In genomic region chr17:80982976-80983375, GRCm38 (mm10) we compare ENCODE assay signal across 13 mouse cellular contexts. TPM values are rescaled to one million over a fixed set of nuclear protein-coding genes. Genes with fewer than 3 reads are reported as not detected.
DNase-seq lines count a peak whose midpoint lies in the region; ATAC-seq and TF ChIP-seq lines count a peak whose summit lies in the region.
"Had no signal": no experiment of that assay in that cellular context is flagged by ENCODE, and none has a peak within 500 bp of the region (broad histone marks: within the 10 kb centered on the region; RNA-seq: fewer than 3 reads in every experiment).

No protein-coding gene starts in this region.

- H3K4me3 ChIP-seq in layer of hippocampus, adult 2 months, result peak overlapping the region; percentile 23
- H3K4me3 ChIP-seq in forebrain, postnatal 0 days (ENCODE audit: low read depth, low read length), result no peak overlapping the region
- H3K4me3 ChIP-seq: neural tube, embryonic 12.5 days had no signal

- peaks cover 10% of the 10 kb centered on the region; the same call in 1 of the 2 replicates for H3K4me1 ChIP-seq in forebrain, postnatal 0 days (ENCODE audit: insufficient read depth)

- no peaks in the 10 kb centered on the region for H3K9me3 ChIP-seq in forebrain, postnatal 0 days (ENCODE audit: low read length)
- H3K9me3 ChIP-seq: neural tube, embryonic 12.5 days had no signal

- 79% methylated on average over 10 of the region's 10 CpGs for WGBS in forebrain, postnatal 0 days

- H3K9ac ChIP-seq in forebrain, postnatal 0 days, result no peak overlapping the region
- H3K9ac ChIP-seq: neural tube, embryonic 12.5 days had no signal

- peak; percentile 38 to 53 for DNase-seq in cerebellum, adult 18-20 months
- DNase-seq in cerebellum, postnatal 4 days (ENCODE audit: low spot score in 2 of 2), result no peak
- DNase-seq in layer of hippocampus, adult 2 months (ENCODE audit: low spot score in 2 of 2), result no peak
- no peak for DNase-seq in layer of hippocampus, adult 9-11 months
- peak; percentile 43 for DNase-seq in brain, adult 2 months (ENCODE audit: low read depth, low spot score)
- no peak for DNase-seq in forebrain, postnatal 0 days
- DNase-seq in right cerebral cortex, postnatal 10 days (ENCODE audit: low spot score in 2 of 2), result no peak

- no peak for TF ChIP-seq CTCF in layer of hippocampus, adult 2 months (conservative IDR thresholded peaks at IDR 0.05)
- TF ChIP-seq CTCF in forebrain, postnatal 0 days (IDR thresholded peaks at IDR 0.05; ENCODE audit: low read depth), result no peak

- H3K36me3 ChIP-seq in forebrain, postnatal 0 days (ENCODE audit: insufficient read depth), result no peaks in the 10 kb centered on the region
- H3K36me3 ChIP-seq: G1E; neural tube, embryonic 12.5 days had no signal

- H3K4me2 ChIP-seq in forebrain, postnatal 0 days (ENCODE audit: low read depth), result peak overlapping the region; percentile 4; the same call in 1 of the 2 replicates
- H3K4me2 ChIP-seq: heart, embryonic 11.5 days; neural tube, embryonic 12.5 days had no signal

- H3K27ac ChIP-seq in layer of hippocampus, adult 2 months, result peak overlapping the region; percentile 92
- peak overlapping the region; percentile 54; the same call in 1 of the 2 replicates for H3K27ac ChIP-seq in forebrain, postnatal 0 days (ENCODE audit: low read depth, low read length)
- H3K27ac ChIP-seq: neural tube, embryonic 12.5 days had no signal

- H3K27me3 ChIP-seq in forebrain, postnatal 0 days (ENCODE audit: insufficient read depth, low read length), result no peaks in the 10 kb centered on the region
- H3K27me3 ChIP-seq: neural tube, embryonic 12.5 days had no signal

- ATAC-seq in forebrain, postnatal 0 days, result no peak
- ATAC-seq: inflammation-experienced regulatory T-cells, adult 6 months had no signal

RNA-seq across cellular contexts. Expression of gene Tmem178, which starts 38.5 kb away (rescaled TPM):
- total RNA-seq in layer of hippocampus, adult 2 months (2021), result 100 to 1,000 TPM; 101 to 111 TPM
- total RNA-seq in forebrain, postnatal 0 days (2014; rRNA removed), result 33.3 and 35.2 TPM in 2 replicates
- polyA plus RNA-seq in forebrain, postnatal 0 days (2015; fragmentation: Nextera tagmentation; extraction: Ambion mirVana), result 34.0 and 34.6 TPM in 2 replicates
- total RNA-seq: common myeloid progenitor, adult 5-6 weeks; G1E; monocyte, adult 5-6 weeks had no signal
- polyA plus RNA-seq: G1E; inflammation-experienced regulatory T-cells, adult 6 months had no signal

Comparison
In these comparisons a context has a peak if more than half of its experiments do, and no peak if none do; other contexts are left out.
1. DNase-seq: peak in cerebellum, adult 18-20 months (2 of 2) and brain, adult 2 months (single experiment); none in cerebellum, postnatal 4 days (0 of 2), layer of hippocampus, adult 2 months (0 of 2), layer of hippocampus, adult 9-11 months (single experiment), forebrain, postnatal 0 days (single experiment) and right cerebral cortex, postnatal 10 days (0 of 2).